Mouse (Mus musculus) hindbrain, embryonic 10.5 days (tissue): ENCODE results near the gene Il10ra. TPM values are rescaled to one million over a fixed set of nuclear protein-coding genes. Genes with fewer than 3 reads are reported as not detected.

Source experiments
- DNase-seq: peaks from one replicate; pipeline ENCODE4 v3.0.0-alpha.2; 2017; ENCODE audit warnings: low spot score
- H3K27ac ChIP-seq: fragments of 300-500 bp; sonication (generic); 2 replicates; pipeline ENCODE4 v1.5.1; 2016; ENCODE audit warnings: mild to moderate bottlenecking, moderate library complexity
- H3K27me3 ChIP-seq: fragments of 300-500 bp; sonication (generic); 2 replicates; pipeline ENCODE4 v1.6.1; 2016; ENCODE audit warnings: mild to moderate bottlenecking; ENCODE audit not compliant: poor library complexity, insufficient read depth, severe bottlenecking
- H3K36me3 ChIP-seq: fragments of 300-500 bp; sonication (generic); 2 replicates; pipeline ENCODE4 v1.6.1; 2016; ENCODE audit warnings: mild to moderate bottlenecking, moderate library complexity
- H3K4me1 ChIP-seq: fragments of 300-500 bp; sonication (generic); replicated peaks from 2 replicates; pipeline ENCODE4 v1.6.1; 2016; ENCODE audit warnings: mild to moderate bottlenecking
- H3K4me3 ChIP-seq: fragments of 300-500 bp; sonication (generic); 2 replicates; pipeline ENCODE4 v1.5.1; 2016; ENCODE audit warnings: mild to moderate bottlenecking, moderate library complexity
- H3K9me3 ChIP-seq: fragments of 300-500 bp; sonication (generic); 2 replicates; pipeline ENCODE4 v1.6.1; 2016; ENCODE audit warnings: mild to moderate bottlenecking, moderate library complexity
- WGBS: fragments of 180-500 bp; shearing (Covaris S2); methylation state at CpG from one replicate; pipeline ENCODE4 v1.1.7; 2016; 5-methylcytosine and 5-hydroxymethylcytosine counted together
- polyA plus RNA-seq: library from polyadenylated mRNA; unstranded; fragments of >200 nt; fragmentation: Nextera tagmentation; extraction: Ambion mirVana; gene quantifications from 2 replicates; pipeline ENCODE4 v1.2.1, GENCODE M21; 2016

Gene Il10ra
- polyA plus RNA-seq, 1 experiment from 2014 or later: 0.65 TPM

DNA sequence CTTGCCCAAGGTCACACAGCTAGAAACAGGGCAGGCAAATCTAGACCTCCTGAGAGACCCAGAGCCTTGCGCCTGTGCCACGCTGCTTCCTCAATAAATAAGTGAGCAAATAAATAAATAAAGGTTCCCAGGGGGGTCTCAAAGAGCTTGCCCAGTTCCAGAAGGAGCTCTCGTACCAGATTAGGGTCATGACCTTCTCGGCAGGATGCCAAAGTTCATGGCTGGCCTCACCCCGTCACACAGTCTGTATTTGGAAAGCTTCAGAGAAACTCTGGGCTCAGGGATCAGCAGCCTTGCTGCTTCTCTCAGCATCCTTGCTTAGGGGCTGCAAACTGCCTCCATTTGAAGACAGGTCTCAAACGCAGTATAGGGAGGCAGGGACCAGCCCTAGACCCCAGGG, 14.9 kb downstream of the Il10ra start:
- no peak for DNase-seq
- no peak overlapping the region for H3K4me3 ChIP-seq
- peaks cover 16% of the 10 kb centered on the region for H3K4me1 ChIP-seq
- H3K36me3 ChIP-seq: no peaks in the 10 kb centered on the region
- 43% methylated on average over 6 of the region's 6 CpGs for WGBS
- no peaks in the 10 kb centered on the region for H3K27me3 ChIP-seq
- no peak overlapping the region for H3K27ac ChIP-seq
- H3K9me3 ChIP-seq: no peaks in the 10 kb centered on the region

DNA sequence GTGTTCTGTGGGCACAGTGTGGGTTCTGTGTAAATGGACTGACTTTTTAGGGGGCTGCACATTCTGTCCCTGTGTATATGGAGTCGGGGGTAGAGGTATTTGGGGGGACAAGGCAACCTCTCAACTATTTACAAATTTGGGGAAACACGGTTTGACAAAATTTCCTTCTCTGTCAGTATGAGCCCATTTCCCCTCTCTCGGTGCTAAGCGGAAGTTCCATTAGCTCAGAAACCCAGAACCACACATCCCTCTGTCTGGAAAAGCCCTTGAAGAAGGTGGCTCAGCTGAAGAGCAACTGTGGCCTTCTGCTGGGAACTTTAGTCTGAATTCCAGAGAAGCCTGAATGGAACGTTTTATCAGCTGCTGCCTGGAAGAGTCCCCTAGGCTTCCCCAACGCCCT, 16.6 kb downstream of the Il10ra start:
- Histone ChIP-seq H3K4me3 (no peak overlapping the region), H3K9me3 (no peaks in the 10 kb centered on the region), H3K27me3 (no peaks in the 10 kb centered on the region), H3K36me3 (no peaks in the 10 kb centered on the region), H3K27ac (no peak overlapping the region), H3K4me1 (peaks cover 16% of the 10 kb centered on the region)
- DNase-seq: no peak
- 76% methylated on average over 6 of the region's 6 CpGs for WGBS

DNA sequence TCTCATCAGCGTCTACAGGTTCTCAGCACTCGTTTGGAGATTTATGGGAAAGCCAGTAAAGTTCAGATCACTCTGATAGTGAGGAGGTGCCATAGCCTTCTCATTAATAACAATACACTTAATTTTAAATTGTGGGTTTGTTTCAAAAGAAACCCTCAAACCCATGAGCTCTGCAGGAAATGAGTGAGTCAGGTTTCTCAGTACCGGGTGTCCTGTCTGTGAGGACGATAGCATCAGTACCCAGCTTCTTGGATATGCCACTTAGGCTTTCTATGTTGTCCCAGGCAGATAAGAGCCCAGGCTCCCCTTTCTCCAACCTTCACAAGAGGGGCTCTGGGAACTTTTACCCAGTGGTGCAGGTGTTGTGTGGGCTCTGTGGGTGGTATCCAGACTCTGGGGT, 17.0 kb downstream of the Il10ra start:
- Histone ChIP-seq H3K4me3 (no peak overlapping the region), H3K4me1 (peaks cover 16% of the 10 kb centered on the region), H3K36me3 (no peaks in the 10 kb centered on the region), H3K9me3 (no peaks in the 10 kb centered on the region), H3K27ac (no peak overlapping the region), H3K27me3 (no peaks in the 10 kb centered on the region)
- 85% methylated on average over 4 of the region's 4 CpGs for WGBS
- no peak for DNase-seq

DNA sequence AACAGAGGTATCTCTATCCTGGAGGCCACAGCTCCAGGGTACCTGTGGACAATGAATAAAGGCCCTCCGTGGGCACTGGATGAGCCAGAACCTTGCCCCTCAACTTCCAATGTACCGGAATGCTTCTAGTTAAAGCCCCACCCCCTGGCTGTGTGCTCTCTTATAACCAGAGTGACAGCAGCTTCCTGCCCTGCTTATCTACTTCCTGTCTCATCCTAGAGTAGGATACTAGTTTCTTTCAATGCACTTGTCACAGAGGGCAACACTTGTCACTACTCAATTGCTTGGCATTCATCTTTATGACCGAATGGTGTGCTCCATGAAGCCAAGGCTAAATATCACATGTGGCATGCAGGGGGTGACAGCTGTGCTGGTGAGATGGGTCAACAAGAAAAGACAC, 17.7 kb downstream of the Il10ra start:
- Histone ChIP-seq H3K4me1 (peaks cover 16% of the 10 kb centered on the region), H3K36me3 (no peaks in the 10 kb centered on the region), H3K27ac (no peak overlapping the region), H3K4me3 (no peak overlapping the region), H3K27me3 (no peaks in the 10 kb centered on the region), H3K9me3 (no peaks in the 10 kb centered on the region)
- no peak for DNase-seq
- 85% methylated on average over 3 of the region's 3 CpGs for WGBS

DNA sequence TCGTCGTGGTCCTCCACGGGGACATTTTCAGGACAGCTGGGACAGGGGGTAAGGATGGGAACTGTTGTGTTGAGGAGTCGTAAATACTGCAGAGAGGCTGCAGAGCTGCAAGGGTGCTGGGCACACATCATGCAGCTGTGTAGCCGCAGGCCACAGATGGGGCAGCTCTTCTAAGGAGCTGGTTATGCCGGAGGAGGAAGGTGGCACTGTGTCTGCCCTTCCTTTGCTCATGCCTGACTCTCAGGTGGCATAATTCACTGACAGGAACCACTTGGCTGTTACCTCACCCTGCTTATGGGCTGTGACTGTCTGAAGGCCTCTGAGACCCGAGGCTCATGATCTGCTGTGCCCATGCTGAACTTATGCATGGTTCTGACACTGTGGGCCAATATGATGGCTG, 18.6 kb downstream of the Il10ra start:
- Histone ChIP-seq H3K36me3 (no peaks in the 10 kb centered on the region), H3K27me3 (no peaks in the 10 kb centered on the region), H3K4me1 (peaks cover 16% of the 10 kb centered on the region), H3K9me3 (no peaks in the 10 kb centered on the region), H3K27ac (no peak overlapping the region), H3K4me3 (no peak overlapping the region)
- WGBS: 85% methylated on average over 7 of the region's 7 CpGs
- no peak for DNase-seq

DNA sequence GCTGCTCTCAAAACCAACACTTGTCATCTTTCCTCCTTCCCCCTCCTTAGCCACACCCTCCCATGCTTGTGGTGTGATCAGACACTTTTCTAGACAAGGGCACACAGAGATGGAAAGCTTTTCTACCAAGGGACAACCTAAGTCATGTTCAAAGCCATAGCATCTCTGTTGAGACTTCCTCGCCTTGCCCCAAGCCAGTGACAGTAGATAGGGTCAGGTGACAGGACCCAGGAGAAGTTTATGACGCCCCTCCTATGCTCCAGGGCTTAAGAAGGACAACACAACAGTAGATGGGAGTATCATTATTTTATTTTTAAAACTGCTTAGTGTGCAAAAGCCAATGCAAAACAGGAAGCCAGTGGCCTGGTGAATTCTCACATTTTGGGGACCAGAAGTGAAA, 21.4 kb downstream of the Il10ra start:
- 76% methylated on average over 2 of the region's 2 CpGs for WGBS
- Histone ChIP-seq H3K36me3 (no peaks in the 10 kb centered on the region), H3K4me3 (no peak overlapping the region), H3K27ac (no peak overlapping the region), H3K4me1 (0 out of 2 replicates have a peak, but pooled peaks cover 8% of the 10 kb centered on the region), H3K27me3 (no peaks in the 10 kb centered on the region), H3K9me3 (no peaks in the 10 kb centered on the region)
- DNase-seq: no peak

DNA sequence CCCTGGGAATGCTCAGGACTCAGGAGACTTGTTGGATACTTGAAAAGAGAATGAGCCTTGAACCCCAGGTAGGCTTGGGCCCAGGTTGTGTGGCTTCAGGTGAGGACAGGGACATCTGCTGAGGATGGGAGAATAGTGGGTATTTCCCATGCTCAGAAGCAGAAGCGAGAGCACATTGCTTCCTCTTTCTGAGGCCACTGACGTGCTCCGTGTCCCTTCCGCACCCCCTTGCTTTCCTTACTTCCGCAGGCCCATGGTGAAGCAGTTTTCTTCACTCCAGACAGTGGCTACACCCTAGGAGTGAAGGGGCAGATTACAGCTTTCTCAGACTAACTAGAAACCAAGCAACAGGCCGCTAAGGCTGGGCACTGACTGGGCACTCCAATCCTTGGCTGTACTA, 22.9 kb downstream of the Il10ra start:
- Histone ChIP-seq H3K27me3 (no peaks in the 10 kb centered on the region), H3K27ac (no peak overlapping the region), H3K4me1 (0 out of 2 replicates have a peak, but pooled peaks cover 1% of the 10 kb centered on the region), H3K9me3 (no peaks in the 10 kb centered on the region), H3K36me3 (no peaks in the 10 kb centered on the region), H3K4me3 (no peak overlapping the region)
- WGBS: 90% methylated on average over 6 of the region's 6 CpGs
- DNase-seq: no peak

DNA sequence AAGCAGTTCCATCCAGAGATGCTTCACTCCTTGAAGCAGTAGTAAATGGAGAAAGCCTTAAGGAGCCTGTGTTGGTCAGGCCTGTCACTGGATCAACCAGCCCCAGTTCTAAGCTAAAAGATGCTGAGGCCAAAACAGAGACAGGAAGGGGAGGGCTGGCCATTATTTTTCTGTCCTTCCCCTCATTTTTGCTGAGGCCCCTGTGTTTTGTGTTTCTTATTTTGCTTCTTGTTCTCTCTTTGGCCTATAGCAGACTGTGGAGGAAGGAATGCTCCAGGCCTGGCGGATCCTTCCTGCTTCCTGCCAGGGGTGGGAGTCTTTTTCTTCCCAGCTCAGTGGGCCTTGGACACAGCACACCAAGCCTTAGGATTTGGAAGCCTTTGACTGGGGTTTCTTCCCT, 23.5 kb downstream of the Il10ra start:
- H3K4me3 ChIP-seq: no peak overlapping the region
- WGBS: 86% methylated on average over 1 of the region's 1 CpGs
- no peak for DNase-seq
- H3K36me3 ChIP-seq: no peaks in the 10 kb centered on the region
- no peaks in the 10 kb centered on the region for H3K27me3 ChIP-seq
- no peaks in the 10 kb centered on the region for H3K9me3 ChIP-seq
- no peak overlapping the region for H3K27ac ChIP-seq
- no peaks in the 10 kb centered on the region for H3K4me1 ChIP-seq

DNA sequence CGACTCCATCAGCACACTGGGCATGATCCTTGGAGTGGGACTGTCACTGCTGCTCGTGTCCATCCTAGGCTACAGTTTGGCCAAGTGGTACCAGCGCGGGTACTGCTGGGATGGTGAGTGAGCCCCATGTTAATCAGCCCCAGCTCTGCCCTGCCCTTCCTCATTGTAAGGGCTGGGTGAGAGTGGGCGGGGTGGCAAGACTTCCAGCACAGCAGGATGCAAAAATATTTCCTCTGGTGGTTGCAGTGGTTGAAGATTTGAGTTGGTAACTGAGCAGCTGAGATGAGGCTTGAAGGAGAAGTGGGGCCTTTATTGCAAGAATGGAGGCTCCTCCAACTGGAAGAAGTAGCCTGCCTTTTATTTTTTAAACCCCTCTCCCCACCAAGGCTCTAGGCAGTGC, 27.6 kb downstream of the Il10ra start:
- no peaks in the 10 kb centered on the region for H3K9me3 ChIP-seq
- no peak for DNase-seq
- no peak overlapping the region for H3K4me3 ChIP-seq
- no peak overlapping the region for H3K27ac ChIP-seq
- no peaks in the 10 kb centered on the region for H3K27me3 ChIP-seq
- H3K36me3 ChIP-seq: no peaks in the 10 kb centered on the region
- 80% methylated on average over 5 of the region's 5 CpGs for WGBS
- H3K4me1 ChIP-seq: peaks cover 5% of the 10 kb centered on the region

DNA sequence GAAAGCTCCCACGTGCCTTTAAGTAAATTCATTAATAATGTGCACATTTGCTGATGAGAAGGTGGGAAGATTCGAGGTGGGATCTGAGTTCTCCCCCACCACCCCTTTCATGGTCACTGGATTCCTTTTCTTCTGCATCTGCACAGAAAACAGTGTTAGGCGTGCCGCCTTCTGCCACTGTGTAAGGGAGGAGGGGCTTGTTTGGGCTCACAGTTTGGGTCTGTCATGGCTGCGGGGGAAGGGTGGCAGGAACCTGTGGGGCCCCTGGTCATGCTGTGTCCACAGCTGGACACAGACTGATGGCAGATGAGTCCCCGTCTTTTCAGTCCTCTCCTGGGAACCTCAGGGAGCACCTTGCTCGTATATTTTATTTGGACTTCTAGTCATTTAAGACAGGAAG, 32.2 kb downstream of the Il10ra start:
- no peak for DNase-seq
- 46% methylated on average over 7 of the region's 7 CpGs for WGBS
- Histone ChIP-seq H3K4me1 (peaks cover 6% of the 10 kb centered on the region), H3K27me3 (no peaks in the 10 kb centered on the region), H3K9me3 (no peaks in the 10 kb centered on the region), H3K27ac (no peak overlapping the region), H3K4me3 (no peak overlapping the region), H3K36me3 (no peaks in the 10 kb centered on the region)

DNA sequence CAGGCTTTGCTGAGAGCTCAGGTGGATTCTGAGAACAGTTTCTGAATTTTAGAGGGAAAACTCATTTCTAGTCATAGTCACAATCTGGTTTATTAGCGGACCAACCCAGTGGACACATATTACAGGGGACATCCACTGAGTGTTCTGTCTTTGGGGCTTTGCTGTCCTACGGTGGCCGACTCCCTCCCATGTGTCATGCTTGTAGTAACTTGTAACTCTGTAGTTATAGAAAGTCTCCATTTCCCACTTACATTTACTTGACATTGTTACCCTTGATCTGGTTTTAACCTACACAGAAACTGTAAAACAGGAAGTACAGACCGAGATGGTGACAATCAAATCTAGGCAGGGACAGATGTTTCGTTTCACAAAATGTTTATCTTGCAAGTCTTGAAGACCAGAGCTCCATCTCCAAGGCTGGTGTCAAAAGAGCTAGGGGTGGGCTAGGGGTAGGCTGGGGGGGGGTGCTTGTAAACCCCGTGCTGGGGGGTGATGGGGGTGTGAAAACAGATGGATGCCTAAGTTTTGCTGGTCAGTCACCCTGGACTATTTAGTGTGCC, 33.2 kb downstream of the Il10ra start:
- WGBS: 84% methylated on average over 6 of the region's 6 CpGs
- Histone ChIP-seq H3K36me3 (no peaks in the 10 kb centered on the region), H3K27ac (no peak overlapping the region), H3K27me3 (no peaks in the 10 kb centered on the region), H3K4me3 (no peak overlapping the region), H3K4me1 (peaks cover 6% of the 10 kb centered on the region), H3K9me3 (no peaks in the 10 kb centered on the region)
- DNase-seq: no peak

DNA sequence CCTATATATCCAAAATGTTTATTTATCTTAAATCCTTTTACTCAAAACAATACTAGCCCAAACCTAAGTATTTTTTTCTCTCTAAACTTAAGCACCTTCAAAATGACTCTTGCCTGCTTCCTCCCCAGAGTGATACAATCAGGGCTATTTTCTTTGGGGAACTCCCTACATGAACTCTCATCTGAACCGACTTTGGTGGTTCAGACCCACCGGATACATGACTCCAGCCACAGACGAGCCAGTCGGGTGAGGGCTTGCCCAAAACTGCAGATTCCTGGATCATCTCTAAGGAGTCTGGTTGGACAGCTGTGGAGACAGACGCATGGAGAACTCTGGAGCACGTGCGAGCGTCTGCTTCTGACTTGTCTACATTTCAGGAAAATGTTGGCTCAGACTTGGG, 39.6 kb downstream of the Il10ra start:
- Histone ChIP-seq H3K4me3 (no peak overlapping the region), H3K9me3 (no peaks in the 10 kb centered on the region), H3K4me1 (no peaks in the 10 kb centered on the region), H3K36me3 (no peaks in the 10 kb centered on the region), H3K27me3 (no peaks in the 10 kb centered on the region), H3K27ac (no peak overlapping the region)
- WGBS: 86% methylated on average over 8 of the region's 8 CpGs
- DNase-seq: no peak

DNA sequence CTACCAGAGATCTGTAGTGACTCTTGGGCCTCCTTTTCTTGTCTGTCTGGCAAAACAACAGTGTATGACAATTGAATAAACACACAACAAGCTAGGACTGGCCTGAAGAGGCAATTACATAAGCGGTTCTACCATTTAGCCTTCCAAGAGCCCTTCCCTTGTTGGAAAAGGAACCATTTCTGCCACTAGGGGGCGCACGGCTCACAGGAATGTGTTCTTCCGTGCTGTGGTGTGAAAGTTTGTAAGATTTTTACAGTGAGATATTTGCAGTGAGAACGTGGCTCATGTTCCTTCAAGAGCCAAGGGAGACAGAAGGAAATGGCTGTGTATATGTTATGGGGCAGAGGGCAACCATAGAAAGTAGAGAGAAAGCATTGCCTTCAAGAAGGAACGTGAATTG, 47.4 kb downstream of the Il10ra start:
- no peak overlapping the region for H3K4me3 ChIP-seq
- no peak overlapping the region for H3K27ac ChIP-seq
- no peaks in the 10 kb centered on the region for H3K4me1 ChIP-seq
- no peaks in the 10 kb centered on the region for H3K27me3 ChIP-seq
- DNase-seq: peak; percentile 84
- no peaks in the 10 kb centered on the region for H3K36me3 ChIP-seq
- 19% methylated on average over 6 of the region's 6 CpGs for WGBS
- H3K9me3 ChIP-seq: no peaks in the 10 kb centered on the region

DNA sequence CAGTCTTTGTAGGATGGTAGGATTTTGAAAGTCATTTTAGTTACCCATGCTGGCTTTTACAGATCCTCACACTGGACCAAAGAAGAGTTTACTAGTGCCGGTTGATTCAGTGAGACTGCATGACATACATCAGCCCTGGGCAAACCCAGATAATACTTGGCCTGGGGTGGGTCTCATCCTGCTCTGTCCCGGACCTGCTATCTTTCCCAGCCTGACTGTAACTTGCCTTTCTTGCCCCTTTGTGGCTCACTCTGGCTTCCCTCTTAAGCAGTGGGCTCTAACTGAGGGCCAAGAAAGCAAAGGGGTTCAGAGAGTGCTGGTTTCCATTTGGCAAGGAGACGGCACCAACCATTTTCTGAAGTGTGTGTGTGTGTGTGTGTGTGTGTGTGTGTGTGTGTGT, 49.3 kb downstream of the Il10ra start:
- Histone ChIP-seq H3K4me3 (no peak overlapping the region), H3K9me3 (no peaks in the 10 kb centered on the region), H3K36me3 (no peaks in the 10 kb centered on the region), H3K27me3 (no peaks in the 10 kb centered on the region), H3K27ac (no peak overlapping the region), H3K4me1 (0 out of 2 replicates have a peak, but pooled peaks cover 3% of the 10 kb centered on the region)
- DNase-seq: no peak
- WGBS: 88% methylated on average over 3 of the region's 3 CpGs
